Mouse (Mus musculus): Measurements from ENCODE around the gene Grik3. TPM values are rescaled to one million over a fixed set of nuclear protein-coding genes. Genes with fewer than 3 reads are reported as not detected.
A peak's percentile ranks its signal among the peaks of the same experiment; 100 is the strongest.

Grik3 gene
- polyA plus RNA-seq, 1 experiment from 2014 or later: 3.6 TPM

- Histone ChIP-seq H3K9ac (replicated peaks) (no peak overlapping the region), H3K36me3 (no peaks in the 10 kb centered on the region), H3K27ac (no peak overlapping the region), H3K9me3 (no peaks in the 10 kb centered on the region), H3K4me2 (replicated peaks) (no peak overlapping the region), H3K4me3 (replicated peaks) (no peak overlapping the region), H3K4me1 (replicated peaks) (peaks cover 40% of the 10 kb centered on the region), H3K27me3 (peaks cover 13% of the 10 kb centered on the region)
- peak; percentile 61; the same call in 1 of the 2 replicates for ATAC-seq
- 34% methylated on average over 18 of the region's 18 CpGs for WGBS
These were observed 228.1 kb downstream of the Grik3 start for GRCm38 (mm10) chr4:125718429-125719140.

GRCm38 (mm10) chr4:125726241-125726640, 235.7 kb downstream of the Grik3 start:
- Histone ChIP-seq H3K4me1 (replicated peaks) (peaks cover 41% of the 10 kb centered on the region), H3K9me3 (no peaks in the 10 kb centered on the region), H3K4me2 (replicated peaks) (no peak overlapping the region), H3K4me3 (replicated peaks) (no peak overlapping the region), H3K36me3 (no peaks in the 10 kb centered on the region), H3K27me3 (peaks cover 58% of the 10 kb centered on the region), H3K27ac (no peak overlapping the region), H3K9ac (replicated peaks) (no peak overlapping the region)
- WGBS: 97% methylated on average over 1 of the region's 1 CpGs
- no peak for ATAC-seq

- peak overlapping the region; percentile 13; the same call in 1 of the 2 replicates for H3K4me2 ChIP-seq (replicated peaks)
These were observed 236.5 kb downstream of the Grik3 start for GRCm38 (mm10) chr4:125727030-125727429.

GRCm38 (mm10) chr4:125727626-125728025, 237.1 kb downstream of the Grik3 start:
- Histone ChIP-seq H3K4me2 (replicated peaks) (peak overlapping the region; percentile 51), H3K9me3 (no peaks in the 10 kb centered on the region), H3K27me3 (peaks cover 62% of the 10 kb centered on the region), H3K4me1 (replicated peaks) (peaks cover 41% of the 10 kb centered on the region), H3K4me3 (replicated peaks) (no peak overlapping the region), H3K9ac (replicated peaks) (peak overlapping the region; percentile 15; the same call in 1 of the 2 replicates), H3K36me3 (no peaks in the 10 kb centered on the region), H3K27ac (no peak overlapping the region)
- no peak for ATAC-seq
- WGBS: 11% methylated on average over 4 of the region's 4 CpGs

More at GRCm38 (mm10) chr4:125727030-125727429, 236.5 kb downstream of the Grik3 start:
- H3K4me3 ChIP-seq (replicated peaks): no peak overlapping the region
- WGBS: 27% methylated on average over 10 of the region's 10 CpGs
- no peaks in the 10 kb centered on the region for H3K36me3 ChIP-seq
- no peaks in the 10 kb centered on the region for H3K9me3 ChIP-seq
- H3K4me1 ChIP-seq (replicated peaks): peaks cover 41% of the 10 kb centered on the region
- H3K27ac ChIP-seq: no peak overlapping the region
- peaks cover 59% of the 10 kb centered on the region for H3K27me3 ChIP-seq
- H3K9ac ChIP-seq (replicated peaks): no peak overlapping the region
- no peak for ATAC-seq

GRCm38 (mm10) chr4:125728091-125728863, 237.8 kb downstream of the Grik3 start:
- no peaks in the 10 kb centered on the region for H3K9me3 ChIP-seq
- no peak for ATAC-seq
- H3K27ac ChIP-seq: peak overlapping the region; percentile 47; the same call in 1 of the 2 replicates
- no peaks in the 10 kb centered on the region for H3K36me3 ChIP-seq
- H3K4me1 ChIP-seq (replicated peaks): peaks cover 41% of the 10 kb centered on the region
- peaks cover 63% of the 10 kb centered on the region for H3K27me3 ChIP-seq
- 12% methylated on average over 15 of the region's 15 CpGs for WGBS
- H3K4me2 ChIP-seq (replicated peaks): peak overlapping the region; percentile 51
- peak overlapping the region; percentile 23 for H3K4me3 ChIP-seq (replicated peaks)
- peak overlapping the region; percentile 15; the same call in 1 of the 2 replicates for H3K9ac ChIP-seq (replicated peaks)

GRCm38 (mm10) chr4:125729305-125730220, 239.1 kb downstream of the Grik3 start:
- H3K9ac ChIP-seq (replicated peaks): peak overlapping the region; percentile 28; the same call in 1 of the 2 replicates
- 3% methylated on average over 38 of the region's 38 CpGs for WGBS

GRCm38 (mm10) chr4:125730751-125731150, 240.3 kb downstream of the Grik3 start:
- ATAC-seq: no peak
- H3K27ac ChIP-seq: no peak overlapping the region
- no peaks in the 10 kb centered on the region for H3K36me3 ChIP-seq
- H3K4me3 ChIP-seq (replicated peaks): no peak overlapping the region
- H3K9me3 ChIP-seq: no peaks in the 10 kb centered on the region
- H3K4me2 ChIP-seq (replicated peaks): no peak overlapping the region
- H3K27me3 ChIP-seq: peaks cover 52% of the 10 kb centered on the region
- peaks cover 37% of the 10 kb centered on the region for H3K4me1 ChIP-seq (replicated peaks)
- H3K9ac ChIP-seq (replicated peaks): no peak overlapping the region
- 83% methylated on average over 6 of the region's 6 CpGs for WGBS

More at GRCm38 (mm10) chr4:125729305-125730220, 239.1 kb downstream of the Grik3 start:
- Histone ChIP-seq H3K4me3 (replicated peaks) (peak overlapping the region; percentile 23), H3K27ac (peak overlapping the region; percentile 40), H3K27me3 (peaks cover 59% of the 10 kb centered on the region), H3K4me2 (replicated peaks) (peak overlapping the region; percentile 51), H3K4me1 (replicated peaks) (peaks cover 37% of the 10 kb centered on the region), H3K36me3 (no peaks in the 10 kb centered on the region), H3K9me3 (no peaks in the 10 kb centered on the region)
- peak; percentile 81 for ATAC-seq

- Histone ChIP-seq H3K9ac (replicated peaks) (no peak overlapping the region), H3K4me3 (replicated peaks) (no peak overlapping the region), H3K4me1 (replicated peaks) (peaks cover 3% of the 10 kb centered on the region; the same call in 1 of the 2 replicates), H3K36me3 (no peaks in the 10 kb centered on the region), H3K27me3 (peaks cover 11% of the 10 kb centered on the region; the same call in 1 of the 2 replicates), H3K9me3 (no peaks in the 10 kb centered on the region), H3K4me2 (replicated peaks) (no peak overlapping the region), H3K27ac (no peak overlapping the region)
- ATAC-seq: no peak
- 38% methylated on average over 4 of the region's 4 CpGs for WGBS
These were observed 246.3 kb downstream of the Grik3 start for GRCm38 (mm10) chr4:125736783-125737182.

GRCm38 (mm10) chr4:125738825-125739224, 248.3 kb downstream of the Grik3 start:
- H3K27me3 ChIP-seq: 0 out of 2 replicates have a peak, but pooled peaks cover 3% of the 10 kb centered on the region
- H3K4me2 ChIP-seq (replicated peaks): no peak overlapping the region
- peaks cover 3% of the 10 kb centered on the region; the same call in 1 of the 2 replicates for H3K4me1 ChIP-seq (replicated peaks)
- 90% methylated on average over 4 of the region's 4 CpGs for WGBS
- H3K9me3 ChIP-seq: no peaks in the 10 kb centered on the region
- H3K4me3 ChIP-seq (replicated peaks): no peak overlapping the region
- H3K9ac ChIP-seq (replicated peaks): no peak overlapping the region
- H3K36me3 ChIP-seq: no peaks in the 10 kb centered on the region
- ATAC-seq: no peak
- no peak overlapping the region for H3K27ac ChIP-seq

GRCm38 (mm10) chr4:125742162-125742571, 251.7 kb downstream of the Grik3 start:
- peak; percentile 67; the same call in 1 of the 2 replicates for ATAC-seq
- Histone ChIP-seq H3K9ac (replicated peaks) (no peak overlapping the region), H3K4me2 (replicated peaks) (no peak overlapping the region), H3K27me3 (0 out of 2 replicates have a peak, but pooled peaks cover 3% of the 10 kb centered on the region), H3K9me3 (no peaks in the 10 kb centered on the region), H3K4me3 (replicated peaks) (no peak overlapping the region), H3K4me1 (replicated peaks) (no peaks in the 10 kb centered on the region), H3K27ac (0 out of 2 replicates have a peak overlapping the region, but pooled peaks have one; percentile 9), H3K36me3 (no peaks in the 10 kb centered on the region)
- WGBS: 79% methylated on average over 16 of the region's 16 CpGs

GRCm38 (mm10) chr4:125745902-125746301, 255.4 kb downstream of the Grik3 start:
- Histone ChIP-seq H3K36me3 (no peaks in the 10 kb centered on the region), H3K9me3 (no peaks in the 10 kb centered on the region), H3K9ac (replicated peaks) (no peak overlapping the region), H3K27me3 (no peaks in the 10 kb centered on the region), H3K4me2 (replicated peaks) (no peak overlapping the region), H3K4me1 (replicated peaks) (no peaks in the 10 kb centered on the region), H3K4me3 (replicated peaks) (no peak overlapping the region), H3K27ac (no peak overlapping the region)
- 76% methylated on average over 3 of the region's 3 CpGs for WGBS
- ATAC-seq: no peak
